Mouse (Mus musculus) brown adipose tissue, adult 24 weeks (tissue): ENCODE measurements around the gene Hcn2. TPM values are rescaled to one million over a fixed set of nuclear protein-coding genes. Genes with fewer than 3 reads are reported as not detected.

Source experiments
- H3K27ac ChIP-seq: fragments of 200-500 bp; replicated peaks from 2 replicates; pipeline ENCODE4 v1.5.1; 2012; ENCODE audit warnings: low read depth, mild to moderate bottlenecking, low read length
- H3K4me1 ChIP-seq: fragments of 200-500 bp; 2 replicates; pipeline ENCODE4 v1.6.1; 2012; ENCODE audit warnings: low read length, mixed read lengths; ENCODE audit not compliant: control insufficient read depth, insufficient read depth, insufficient read length
- H3K4me3 ChIP-seq: fragments of 200-500 bp; 2 replicates; pipeline ENCODE4 v1.5.1; 2012; ENCODE audit warnings: low read depth, mild to moderate bottlenecking, low read length, moderate library complexity; ENCODE audit not compliant: insufficient read depth
- polyA plus RNA-seq: library from polyadenylated mRNA; stranded (reverse); fragments of >200 nt; gene quantifications from 2 replicates; pipeline ENCODE4 v1.2.4, GENCODE M21; 2012; ENCODE audit not compliant: missing spikeins, insufficient read depth, insufficient read length

The Hcn2 gene
- polyA plus RNA-seq, 1 experiment, result 0.52 TPM

DNA sequence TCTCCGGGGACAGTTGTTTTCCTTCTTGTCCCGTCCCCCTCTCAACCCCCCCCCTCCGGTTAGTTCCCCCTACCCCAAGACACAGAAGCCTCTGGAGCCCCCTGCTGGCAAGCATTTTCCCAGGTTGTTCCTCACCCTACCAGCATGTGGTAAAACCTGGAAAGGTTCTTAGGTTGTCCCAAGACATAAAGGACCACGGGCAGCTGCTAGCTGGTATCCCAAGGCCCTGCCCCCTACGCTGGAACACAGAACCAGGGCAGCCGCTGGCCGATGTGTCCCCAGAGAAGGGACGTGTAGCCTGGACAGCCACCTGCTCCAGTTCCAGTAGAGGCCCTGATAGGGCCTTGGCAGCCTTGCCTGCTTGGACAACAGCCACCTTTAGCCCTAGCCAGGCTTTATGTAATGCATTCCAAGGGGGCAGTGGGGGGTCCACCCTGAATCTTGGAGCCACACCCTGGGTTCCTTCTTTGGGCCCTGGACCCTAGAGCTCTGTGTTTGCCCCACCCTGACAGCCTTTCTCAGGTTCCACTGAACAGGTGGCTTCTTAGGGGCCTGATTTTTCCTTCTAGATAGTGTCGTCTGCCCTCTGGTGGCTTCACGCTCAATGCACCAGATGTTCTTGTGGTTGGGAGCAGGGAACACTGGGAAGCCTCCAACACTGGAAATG, 33.4 kb upstream of the Hcn2 start:
- peak overlapping the region; percentile 97 for H3K27ac ChIP-seq
- H3K4me1 ChIP-seq, result peaks cover 11% of the 10 kb centered on the region; the same call in 1 of the 2 replicates
- H3K4me3 ChIP-seq, result peak overlapping the region; percentile 94

GRCm38 (mm10) chr10:79683726-79684640, 32.5 kb upstream of the Hcn2 start:
- H3K27ac ChIP-seq, result peak overlapping the region; percentile 97
- H3K4me3 ChIP-seq, result peak overlapping the region; percentile 94

GRCm38 (mm10) chr10:79684770-79685600, 31.4 kb upstream of the Hcn2 start:
- H3K27ac ChIP-seq, result peak overlapping the region; percentile 97
- no peak overlapping the region for H3K4me3 ChIP-seq
- H3K4me1 ChIP-seq, result peaks cover 11% of the 10 kb centered on the region; the same call in 1 of the 2 replicates

More at GRCm38 (mm10) chr10:79683726-79684640, 32.5 kb upstream of the Hcn2 start:
- peaks cover 11% of the 10 kb centered on the region; the same call in 1 of the 2 replicates for H3K4me1 ChIP-seq

- Histone ChIP-seq H3K27ac (no peak overlapping the region), H3K4me3 (no peak overlapping the region)
Measured at GRCm38 (mm10) chr10:79686219-79686618, 30.2 kb upstream of the Hcn2 start.

GRCm38 (mm10) chr10:79686691-79687090, 29.7 kb upstream of the Hcn2 start:
- H3K4me3 ChIP-seq, result no peak overlapping the region
- peaks cover 8% of the 10 kb centered on the region; the same call in 1 of the 2 replicates for H3K4me1 ChIP-seq
- no peak overlapping the region for H3K27ac ChIP-seq

More at GRCm38 (mm10) chr10:79686219-79686618, 30.2 kb upstream of the Hcn2 start:
- peaks cover 8% of the 10 kb centered on the region; the same call in 1 of the 2 replicates for H3K4me1 ChIP-seq

- H3K4me3 ChIP-seq, result no peak overlapping the region
- H3K4me1 ChIP-seq, result peaks cover 8% of the 10 kb centered on the region; the same call in 1 of the 2 replicates
- H3K27ac ChIP-seq, result no peak overlapping the region
Measured at GRCm38 (mm10) chr10:79687513-79687912, 28.9 kb upstream of the Hcn2 start.

DNA sequence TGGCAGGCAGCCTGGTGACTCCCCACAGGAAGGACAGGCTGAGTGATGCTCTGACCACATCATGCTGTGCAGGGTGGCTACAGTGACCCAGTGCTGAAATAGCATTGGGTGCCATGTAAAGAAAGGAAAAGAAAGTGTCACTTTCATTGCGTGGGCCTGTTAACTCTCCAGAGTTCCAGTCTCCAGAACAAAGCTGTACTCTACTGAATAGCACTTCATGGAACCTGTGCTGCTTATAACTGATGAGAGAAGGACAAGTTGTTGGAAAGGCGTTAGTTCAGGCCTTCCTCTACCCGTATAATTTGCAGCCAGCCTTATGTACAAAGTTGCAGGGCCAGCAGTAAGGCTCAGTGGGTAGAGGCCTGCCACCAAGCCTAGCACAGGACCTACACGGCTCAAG, 27.7 kb upstream of the Hcn2 start, which contains the start of gene Gzmm:
TSS of gene Gzmm (plus strand) at position 301 of the 400 bp plus-strand sequence.
- Histone ChIP-seq H3K27ac (no peak within 1 kb of the TSS), H3K4me3 (no peak within 1 kb of the TSS), H3K4me1 (peaks cover 7% of the 10 kb centered on the region; the same call in 1 of the 2 replicates)

GRCm38 (mm10) chr10:79689178-79689577, 27.3 kb upstream of the Hcn2 start:
- Histone ChIP-seq H3K4me3 (no peak overlapping the region), H3K27ac (no peak overlapping the region), H3K4me1 (peaks cover 4% of the 10 kb centered on the region; the same call in 1 of the 2 replicates)

- Histone ChIP-seq H3K4me3 (no peak overlapping the region), H3K4me1 (no peaks in the 10 kb centered on the region), H3K27ac (no peak overlapping the region)
Measured at GRCm38 (mm10) chr10:79691986-79692548, 24.4 kb upstream of the Hcn2 start.

DNA sequence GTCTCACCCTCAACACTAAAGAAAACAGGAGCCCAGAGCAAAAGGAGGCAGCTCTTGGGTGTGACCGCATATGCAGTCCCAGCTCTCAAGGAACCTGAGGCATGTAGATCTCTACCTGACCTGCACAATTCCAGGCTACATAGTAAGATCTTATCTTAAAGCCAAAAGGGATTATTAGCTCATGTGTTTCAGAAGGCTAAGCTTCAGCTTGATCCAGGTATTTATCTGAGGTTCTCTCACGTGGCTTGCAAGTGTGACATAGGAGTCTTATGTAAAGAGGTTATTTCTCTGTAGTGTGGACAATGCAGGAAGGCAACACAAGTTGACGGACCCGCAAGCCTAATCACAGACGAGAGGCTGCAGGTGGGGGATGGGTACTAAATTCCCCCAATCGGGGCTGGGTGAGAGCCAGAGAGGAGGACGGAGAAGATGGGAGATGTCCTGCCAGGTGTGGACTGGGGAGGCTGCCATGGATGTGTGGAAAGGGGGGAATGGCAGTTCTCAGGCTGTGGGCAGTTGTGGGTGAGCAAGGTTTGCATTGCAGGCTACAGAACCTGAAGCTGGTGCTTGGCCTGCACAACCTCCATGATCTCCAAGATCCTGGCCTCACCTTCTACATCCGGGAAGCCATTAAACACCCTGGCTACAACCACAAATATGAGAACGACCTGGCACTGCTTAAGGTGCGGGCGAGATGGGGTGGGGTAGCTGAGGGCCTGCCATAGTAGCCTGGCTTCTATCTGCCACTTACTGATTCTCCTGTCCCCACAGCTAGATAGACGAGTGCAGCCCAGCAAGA, 22.7 kb upstream of the Hcn2 start:
- no peaks in the 10 kb centered on the region for H3K4me1 ChIP-seq
- H3K27ac ChIP-seq, result no peak overlapping the region
- no peak overlapping the region for H3K4me3 ChIP-seq

GRCm38 (mm10) chr10:79694379-79694655, 22.1 kb upstream of the Hcn2 start:
- no peaks in the 10 kb centered on the region for H3K4me1 ChIP-seq
- no peak overlapping the region for H3K27ac ChIP-seq
- no peak overlapping the region for H3K4me3 ChIP-seq

DNA sequence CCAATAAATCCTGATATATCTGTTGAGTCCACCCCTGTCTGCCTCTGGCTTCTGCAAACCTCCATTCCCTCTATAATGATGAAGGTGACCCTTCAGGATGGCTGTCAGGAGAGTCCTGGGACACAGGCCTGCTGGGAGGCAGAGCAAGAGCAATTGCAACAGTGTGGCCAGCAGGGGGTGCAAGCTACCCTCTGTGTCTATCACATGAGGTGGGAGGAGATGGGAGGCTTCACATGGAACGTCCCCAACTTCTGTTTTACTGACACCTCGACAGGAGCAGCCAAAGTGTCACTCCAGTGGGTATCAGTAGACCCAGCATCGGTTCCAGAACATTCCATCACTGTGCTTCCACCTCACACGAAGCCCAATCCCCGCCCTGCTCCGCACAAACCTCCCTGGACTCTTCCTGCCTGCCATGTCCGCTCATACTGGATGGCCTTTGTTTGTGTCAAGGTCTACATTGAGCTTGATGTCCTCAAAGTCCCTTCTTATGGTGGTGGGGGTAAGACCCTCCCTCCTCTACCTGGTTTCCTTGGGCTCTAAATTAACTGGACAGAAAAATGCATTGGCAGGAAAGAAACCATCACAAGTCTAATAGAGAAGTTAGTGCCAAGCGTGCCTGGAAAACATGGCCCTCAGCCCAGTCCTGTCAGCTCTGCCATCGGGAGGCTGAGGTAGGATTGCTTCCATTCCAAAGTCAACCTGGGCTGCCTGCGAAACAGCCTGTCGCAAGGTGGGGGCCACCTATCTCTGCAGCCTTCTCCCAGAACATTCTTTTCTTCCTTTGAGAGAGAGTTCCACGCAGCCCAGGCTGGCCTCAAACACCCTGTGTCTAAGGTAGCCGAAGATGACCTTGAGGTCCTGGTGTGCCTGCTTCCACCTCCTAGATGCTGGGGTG, 21.0 kb upstream of the Hcn2 start:
- Histone ChIP-seq H3K4me1 (no peaks in the 10 kb centered on the region), H3K27ac (no peak overlapping the region), H3K4me3 (no peak overlapping the region)

GRCm38 (mm10) chr10:79696129-79696651, 20.2 kb upstream of the Hcn2 start:
- Histone ChIP-seq H3K27ac (peak overlapping the region; percentile 36; the same call in 1 of the 2 replicates), H3K4me3 (no peak overlapping the region), H3K4me1 (peaks cover 4% of the 10 kb centered on the region)
